Mouse (Mus musculus) liver, embryonic 14.5 days (tissue): ENCODE data around the gene Selenow.

ENCODE experiments used
- CTCF ChIP-seq: IDR thresholded peaks from 2 replicates; pipeline ENCODE4 v1.5.1; 2016; ENCODE audit warnings: antibody characterized with exemption, low read depth, control low read depth
- EP300 ChIP-seq: IDR thresholded peaks from 2 replicates; pipeline ENCODE4 v1.6.1; 2016; ENCODE audit warnings: antibody characterized with exemption, low read depth

DNA sequence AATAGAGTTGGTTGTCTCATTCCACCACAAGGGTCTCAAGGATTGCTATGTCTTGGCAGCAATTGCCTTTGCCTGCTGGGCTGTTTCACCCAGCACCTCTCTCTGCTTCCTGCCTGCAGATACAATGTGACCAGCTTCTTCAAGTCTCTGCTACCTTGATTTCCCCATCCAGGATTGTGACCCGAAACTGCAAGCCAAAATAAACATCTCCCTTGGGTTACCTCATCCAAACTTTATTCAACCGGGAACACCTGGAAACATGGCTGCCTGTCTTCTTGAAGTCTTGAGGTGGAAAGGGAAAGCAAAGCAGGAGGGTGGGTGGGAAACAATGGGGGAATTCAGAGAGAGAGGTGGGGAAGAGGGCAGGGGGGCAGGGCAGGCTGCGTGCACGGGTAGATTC is 5.2 kb downstream of the Selenow start:
- TF ChIP-seq CTCF (no peak), EP300 (no peak)
